Mouse (Mus musculus) heart, postnatal 0 days (tissue): ENCODE measurements around the gene Dhx16.

Experiments
- CTCF ChIP-seq: IDR thresholded peaks from 2 replicates; pipeline ENCODE4 v1.5.1; 2016; ENCODE audit warnings: antibody characterized with exemption, control low read depth, low read depth
- EP300 ChIP-seq: IDR thresholded peaks from 2 replicates; pipeline ENCODE4 v1.6.1; 2016; ENCODE audit warnings: antibody characterized with exemption, low read depth

GRCm38 (mm10) chr17:35870151-35870883 lies 9.3 kb upstream of the Dhx16 start:
- TF ChIP-seq CTCF (no peak), EP300 (no peak)
